Mouse (Mus musculus) heart, postnatal 0 days (tissue): ENCODE measurements around the gene Tnk2.

ENCODE experiments used
- CTCF ChIP-seq: IDR thresholded peaks from 2 replicates; pipeline ENCODE4 v1.5.1; 2016; ENCODE audit warnings: antibody characterized with exemption, control low read depth, low read depth
- EP300 ChIP-seq: IDR thresholded peaks from 2 replicates; pipeline ENCODE4 v1.6.1; 2016; ENCODE audit warnings: antibody characterized with exemption, low read depth

- TF ChIP-seq EP300 (no peak), CTCF (no peak)
Observed at GRCm38 (mm10) chr16:32634183-32634582, 9.5 kb upstream of the Tnk2 start.
